Mouse (Mus musculus): Measurements from ENCODE around the gene Rabep2.
"Not testable (repeated sequence)": the region's sequence is repeated elsewhere in the genome, so short reads cannot be mapped to it uniquely, and the experiment has no call there.

The Rabep2 gene

GRCm38 (mm10) chr7:126428631-126429502, at the start of gene Rabep2:
Rabep2 (plus strand) TSS chr7:126428759.
- CTCF ChIA-PET = interaction anchor here (0.6 kb wide), 1 partner anchor 209 kb away, joined by 3 read pairs; no protein-coding TSS in a partner anchor

GRCm38 (mm10) chr7:126383565-126383964, 45.0 kb upstream of the Rabep2 start:
- CTCF ChIA-PET = interaction anchor here (0.6 kb wide), 1 partner anchor 597 kb away, joined by 8 read pairs; no protein-coding TSS in a partner anchor

GRCm38 (mm10) chr7:126388185-126388584, 40.4 kb upstream of the Rabep2 start:
- CTCF ChIA-PET = interaction anchor here (0.7 kb wide), 1 partner anchor 139 kb away, joined by 12 read pairs; no protein-coding TSS in a partner anchor

DNA sequence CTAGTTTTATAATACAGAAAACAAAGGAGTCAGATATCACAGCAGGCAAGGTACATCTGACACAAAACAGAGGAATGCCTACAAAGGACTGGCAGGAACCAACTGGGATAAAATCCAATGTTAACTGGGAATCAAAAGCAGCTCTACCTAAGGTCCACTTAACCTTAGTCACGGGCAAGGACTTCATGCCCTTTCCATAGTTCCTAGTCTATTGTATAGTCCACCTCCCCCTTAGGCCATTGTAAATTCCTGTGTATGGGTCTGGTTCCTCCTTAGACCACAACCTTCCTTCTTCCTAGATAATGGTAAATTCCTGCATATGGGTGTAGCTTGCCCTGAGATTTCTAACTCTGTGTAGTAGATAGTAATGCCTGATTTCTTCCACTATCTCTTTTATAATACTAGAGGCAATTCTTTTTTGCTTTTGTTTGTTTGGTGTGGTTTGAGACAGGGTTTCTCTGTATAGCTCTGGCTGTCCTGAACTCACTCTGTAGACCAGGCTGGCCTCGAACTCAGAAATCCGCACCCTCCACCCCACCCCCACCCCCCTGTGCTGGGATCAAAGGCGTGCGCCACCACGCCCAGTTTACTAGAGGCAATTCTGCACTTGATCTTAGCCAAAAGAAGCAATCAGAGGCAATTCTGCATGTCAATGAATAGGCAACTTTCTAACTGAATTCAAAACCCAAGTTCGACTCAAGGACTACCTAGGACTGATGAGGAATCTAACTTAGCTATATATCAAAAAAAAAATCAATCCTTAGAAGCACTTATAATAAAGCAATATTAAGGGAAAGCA, 36.3 kb upstream of the Rabep2 start:
- CTCF ChIA-PET = interaction anchor here (0.6 kb wide), 1 partner anchor 59 kb away, joined by 3 read pairs; no protein-coding TSS in a partner anchor

GRCm38 (mm10) chr7:126396298-126397119, 32.0 kb upstream of the Rabep2 start, which contains the start of gene Nfatc2ip:
Nfatc2ip (minus strand) TSS chr7:126396737.
- CTCF ChIA-PET = no interaction called here

GRCm38 (mm10) chr7:126397221-126397620, 31.3 kb upstream of the Rabep2 start:
- CTCF ChIA-PET = no interaction called here

GRCm38 (mm10) chr7:126397822-126398221, 30.7 kb upstream of the Rabep2 start:
- CTCF ChIA-PET = interaction anchor here (0.7 to 1.4 kb wide), 2 partner anchors 24 to 85 kb away, joined by 4 read pairs; no protein-coding TSS in a partner anchor

DNA sequence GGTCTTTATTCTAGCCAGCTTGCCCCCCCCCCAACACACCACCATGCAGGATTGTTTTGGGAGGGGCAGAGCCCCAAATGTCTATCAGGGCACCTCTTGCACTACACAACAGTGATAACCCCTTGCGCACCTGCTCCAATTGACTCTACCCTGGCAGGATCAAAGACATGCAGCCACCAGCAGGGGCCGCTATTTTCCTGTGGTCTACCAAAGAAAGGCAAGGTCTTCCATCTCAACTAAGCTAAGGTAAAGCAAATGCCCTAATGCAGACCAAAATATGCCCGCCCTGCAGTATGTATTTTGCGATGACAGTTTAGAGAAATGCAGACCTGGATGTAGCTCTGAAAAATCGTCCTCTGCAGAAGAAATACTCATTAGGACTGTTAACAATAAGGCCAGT, 29.0 kb upstream of the Rabep2 start:
- CTCF ChIA-PET = interaction anchor here (0.9 to 1.4 kb wide), 3 partner anchors 36 to 83 kb away, joined by 3 to 4 read pairs (median 3); no protein-coding TSS in a partner anchor

GRCm38 (mm10) chr7:126402518-126402917, 26.0 kb upstream of the Rabep2 start:
- CTCF ChIA-PET = not testable (repeated sequence)

GRCm38 (mm10) chr7:126408686-126409085, 19.9 kb upstream of the Rabep2 start:
- CTCF ChIA-PET = no interaction called here

GRCm38 (mm10) chr7:126411061-126411460, 17.5 kb upstream of the Rabep2 start:
- CTCF ChIA-PET = no interaction called here

DNA sequence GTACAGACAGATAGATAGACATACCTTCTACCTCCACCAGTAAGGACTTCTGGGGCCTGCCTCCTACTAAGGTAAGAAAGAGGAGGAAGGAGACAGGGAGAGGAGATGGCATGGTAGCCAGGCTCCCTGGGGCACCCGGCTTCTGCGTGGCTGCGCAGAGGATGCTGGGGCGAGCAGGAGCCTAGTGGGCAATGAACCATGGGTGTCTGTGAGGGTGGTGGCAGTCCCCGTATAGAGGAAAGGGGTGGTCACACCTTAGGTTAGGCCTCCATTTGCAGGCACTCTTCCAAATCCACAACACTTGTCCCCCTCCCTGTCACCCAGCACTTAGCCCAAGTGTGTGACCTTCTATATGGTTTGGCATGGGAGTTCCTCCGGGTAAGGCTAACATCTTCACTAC, 13.8 kb upstream of the Rabep2 start, which contains the start of gene Cd19:
Gene Cd19, minus strand, starts transcription at position 165 of the 400 bp plus-strand sequence.
- CTCF ChIA-PET = interaction anchor here (1.5 kb wide), 1 partner anchor 22 kb away, joined by 3 read pairs; no protein-coding TSS in a partner anchor

GRCm38 (mm10) chr7:126416615-126417014, 11.9 kb upstream of the Rabep2 start:
- CTCF ChIA-PET = interaction anchor here (0.6 kb wide), 1 partner anchor 60 kb away, joined by 4 read pairs; no protein-coding TSS in a partner anchor

- CTCF ChIA-PET = interaction anchor here (0.6 kb wide), 1 partner anchor 59 kb away, joined by 4 read pairs; no protein-coding TSS in a partner anchor
Measured at GRCm38 (mm10) chr7:126417045-126417444, 11.5 kb upstream of the Rabep2 start.

DNA sequence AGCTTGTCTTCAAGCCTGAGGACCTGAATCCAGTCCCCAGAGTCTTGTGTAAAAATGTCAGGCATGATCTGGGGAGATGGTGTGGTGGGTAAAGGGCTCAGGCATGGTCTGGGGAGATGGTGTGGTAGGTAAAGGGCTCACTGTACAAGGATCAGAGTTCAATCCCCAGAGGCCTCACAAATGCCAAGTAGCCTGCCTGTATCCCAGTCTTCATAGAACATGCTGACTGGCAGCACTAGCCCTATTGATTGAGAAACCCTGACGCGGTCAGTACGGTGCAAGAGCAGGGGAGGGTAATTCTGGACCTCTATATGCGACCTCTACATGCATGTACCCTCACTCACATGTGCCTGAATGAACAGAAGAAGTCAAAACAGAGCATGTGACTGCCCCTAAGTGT, 11.0 kb upstream of the Rabep2 start:
- CTCF ChIA-PET = no interaction called here

DNA sequence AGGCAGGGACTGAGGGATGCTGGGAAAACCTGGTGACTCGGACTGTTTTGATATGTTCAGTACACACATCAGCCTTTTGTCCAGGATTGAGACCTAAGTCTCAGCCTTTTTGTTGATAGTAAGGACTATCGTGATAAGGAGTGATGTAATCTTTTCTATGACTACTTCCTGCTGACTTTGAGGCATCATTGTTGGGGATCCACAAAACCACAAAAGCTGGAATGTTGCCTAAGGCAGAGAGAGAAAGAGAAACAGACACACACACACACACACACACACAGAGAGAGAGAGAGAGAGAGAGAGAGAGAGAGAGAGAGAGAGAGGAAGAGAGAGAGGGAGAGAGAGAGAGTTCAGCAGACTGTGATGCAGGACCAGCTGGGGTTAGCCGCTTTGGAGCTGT, 10.1 kb upstream of the Rabep2 start:
- CTCF ChIA-PET = interaction anchor here (0.5 to 1.0 kb wide), 2 partner anchors 13 to 1625 kb away, joined by 3 to 8 read pairs; no protein-coding TSS in a partner anchor

DNA sequence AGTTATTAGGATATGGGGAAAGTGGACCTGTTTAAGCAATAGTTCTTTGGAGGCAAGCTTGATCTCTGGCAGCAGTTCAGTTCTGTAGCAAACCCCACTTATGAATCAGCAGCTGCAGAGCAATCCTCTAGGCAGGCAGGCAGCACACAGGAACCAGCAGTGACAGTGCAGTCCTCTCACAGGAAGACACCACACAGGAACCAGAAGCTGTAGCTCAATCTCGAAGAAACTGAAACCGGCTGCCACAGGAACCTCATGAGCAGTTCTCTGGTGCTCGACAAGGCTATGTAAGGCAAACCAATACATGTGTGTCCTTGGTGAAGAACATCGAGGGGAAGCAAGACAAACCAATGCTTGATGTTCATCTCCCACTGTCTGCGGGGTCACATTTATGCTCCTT, 6.8 kb upstream of the Rabep2 start:
- CTCF ChIA-PET = interaction anchor here (0.6 to 1.2 kb wide), 2 partner anchors 24 to 25 kb away, joined by 4 to 13 read pairs; no protein-coding TSS in a partner anchor

DNA sequence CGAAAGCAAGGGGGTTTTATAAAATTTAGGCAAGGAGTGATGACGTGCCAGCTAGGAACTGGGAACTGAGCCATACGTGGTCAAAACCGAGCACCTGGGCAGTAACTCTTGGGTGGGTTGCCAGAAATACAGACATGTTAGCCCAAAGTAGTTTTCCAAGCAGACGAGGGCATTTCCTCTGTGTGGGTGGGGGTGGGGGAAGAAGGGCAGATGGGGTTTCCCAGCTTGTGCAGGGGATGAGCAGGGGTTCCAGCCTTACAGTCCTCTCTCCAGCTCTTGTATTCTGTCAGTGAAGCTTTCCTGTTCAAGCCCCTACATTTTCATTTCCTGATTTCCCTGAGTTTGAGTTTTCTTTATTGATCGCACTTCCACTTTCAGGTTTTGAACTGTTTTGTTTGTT, 4.4 kb upstream of the Rabep2 start:
- CTCF ChIA-PET = interaction anchor here (0.5 kb wide), 1 partner anchor 358 kb away, joined by 3 read pairs; no protein-coding TSS in a partner anchor

- CTCF ChIA-PET = interaction anchor here (0.6 to 0.8 kb wide), 5 partner anchors 9 to 298 kb away, joined by 3 to 6 read pairs (median 3); no protein-coding TSS in a partner anchor
Measured at GRCm38 (mm10) chr7:126427323-126427860, 1.2 kb upstream of the Rabep2 start.

DNA sequence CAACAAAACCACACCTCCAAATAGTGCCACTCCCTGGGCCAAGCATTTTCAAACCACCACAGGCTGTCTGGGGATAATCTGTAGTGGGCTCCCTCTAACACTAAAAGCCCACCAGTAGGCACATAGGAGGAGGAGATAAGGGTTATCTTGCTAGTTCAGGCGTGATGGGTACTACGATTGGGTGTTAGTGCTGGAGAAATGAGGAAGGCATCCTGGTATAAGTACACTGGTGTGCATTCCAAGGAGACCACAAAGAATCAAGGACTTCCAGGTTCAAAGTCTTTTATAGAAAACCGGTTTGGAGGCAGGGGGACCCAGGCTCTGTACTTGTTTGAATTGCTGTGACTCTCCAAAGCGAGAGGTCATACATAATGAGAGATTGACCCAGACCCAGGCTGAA, 405 bp upstream of the Rabep2 start:
- CTCF ChIA-PET = interaction anchor here (0.6 to 0.7 kb wide), 2 partner anchors 210 to 299 kb away, joined by 3 to 6 read pairs; no protein-coding TSS in a partner anchor
